18 mouse cellular contexts compared by ENCODE assay signal in the genomic region with DNA sequence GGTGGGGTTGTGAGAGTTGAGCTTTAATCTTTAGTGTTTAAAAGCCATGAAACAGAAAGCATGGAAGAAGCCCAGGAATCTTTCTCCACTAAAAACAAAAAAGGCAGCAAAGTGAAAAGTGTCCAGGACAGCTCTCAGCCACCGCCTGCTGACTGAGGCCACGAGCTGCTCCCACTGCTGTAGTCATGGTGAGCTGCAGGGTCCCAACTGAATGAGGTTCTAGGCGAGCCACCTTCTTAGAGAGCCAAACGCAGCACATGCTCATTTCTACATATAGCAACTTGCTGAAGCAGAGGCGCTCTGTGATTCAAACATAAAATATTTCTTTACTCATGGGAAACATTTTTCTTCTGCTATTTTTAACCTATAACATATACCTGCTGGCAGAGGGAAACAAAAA.
DNase-seq lines count a peak whose midpoint lies in the region; ATAC-seq and TF ChIP-seq lines count a peak whose summit lies in the region.
"Had no signal": no experiment of that assay in that cellular context is flagged by ENCODE, and none has a peak within 500 bp of the region (broad histone marks: within the 10 kb centered on the region; RNA-seq: fewer than 3 reads in every experiment).

No protein-coding gene starts in this region.

- DNase-seq in heart, embryonic 10.5 days (ENCODE audit: low spot score): no peak
- no peak for DNase-seq in heart, postnatal 10 days
- DNase-seq in lung, embryonic 14.5 days: peak; percentile 21
- DNase-seq in lung, adult 18-20 months: no peak
- DNase-seq in forebrain, postnatal 0 days: peak; percentile 48
- DNase-seq in cerebellum, adult 9-11 months: no peak
- DNase-seq: adrenal gland, postnatal 10 days; gastrocnemius, postnatal 14 days; lung, postnatal 36 days; spleen, adult 18-20 months; thymus, postnatal 25 days had no signal

- H3K4me1 ChIP-seq in heart, embryonic 10.5 days: peaks cover 67% of the 10 kb centered on the region
- peaks cover 21% of the 10 kb centered on the region for H3K4me1 ChIP-seq in lung, embryonic 14.5 days (ENCODE audit: insufficient read depth)
- H3K4me1 ChIP-seq in embryonic facial prominence, embryonic 13.5 days: peaks cover 21% of the 10 kb centered on the region
- H3K4me1 ChIP-seq in forebrain, postnatal 0 days (ENCODE audit: insufficient read depth): peaks cover 15% of the 10 kb centered on the region; the same call in 1 of the 2 replicates
- H3K4me1 ChIP-seq: hindbrain, embryonic 12.5 days; intestine, embryonic 15.5 days; stomach, embryonic 15.5 days had no signal

- peaks cover 79% of the 10 kb centered on the region for H3K36me3 ChIP-seq in heart, embryonic 10.5 days
- H3K36me3 ChIP-seq in lung, embryonic 14.5 days (ENCODE audit: insufficient read depth): peaks cover 67% of the 10 kb centered on the region
- peaks cover 71% of the 10 kb centered on the region for H3K36me3 ChIP-seq in embryonic facial prominence, embryonic 13.5 days
- peaks cover 59% of the 10 kb centered on the region for H3K36me3 ChIP-seq in forebrain, postnatal 0 days (ENCODE audit: insufficient read depth)

- intact Hi-C loops in heart, postnatal 10 days (cut with DNase I): loop anchor here (2.0 to 5.0 kb wide), 4 partner anchors 43 to 214 kb away; no protein-coding TSS in a partner anchor

- no peaks in the 10 kb centered on the region for H3K27me3 ChIP-seq in heart, embryonic 10.5 days (ENCODE audit: insufficient read depth, poor library complexity, severe bottlenecking)
- no peaks in the 10 kb centered on the region for H3K27me3 ChIP-seq in lung, embryonic 14.5 days (ENCODE audit: insufficient read depth, low read length)
- H3K27me3 ChIP-seq in embryonic facial prominence, embryonic 13.5 days: no peaks in the 10 kb centered on the region
- H3K27me3 ChIP-seq in forebrain, postnatal 0 days (ENCODE audit: insufficient read depth, low read length): no peaks in the 10 kb centered on the region
- H3K27me3 ChIP-seq: hindbrain, embryonic 12.5 days; intestine, embryonic 15.5 days; kidney, embryonic 15.5 days; stomach, embryonic 15.5 days had no signal

- no peaks in the 10 kb centered on the region for H3K9me3 ChIP-seq in heart, embryonic 10.5 days
- no peaks in the 10 kb centered on the region for H3K9me3 ChIP-seq in lung, embryonic 14.5 days (ENCODE audit: low read depth, low read length)
- no peaks in the 10 kb centered on the region for H3K9me3 ChIP-seq in embryonic facial prominence, embryonic 13.5 days
- no peaks in the 10 kb centered on the region for H3K9me3 ChIP-seq in forebrain, postnatal 0 days (ENCODE audit: low read length)
- H3K9me3 ChIP-seq: G1E; hindbrain, embryonic 12.5 days; intestine, embryonic 15.5 days; kidney, embryonic 15.5 days; midbrain, embryonic 10.5 days; stomach, embryonic 15.5 days had no signal

- peak overlapping the region; percentile 65; the same call in 1 of the 2 replicates for H3K27ac ChIP-seq in heart, embryonic 10.5 days
- H3K27ac ChIP-seq in lung, embryonic 14.5 days (ENCODE audit: low read depth): no peak overlapping the region
- H3K27ac ChIP-seq in embryonic facial prominence, embryonic 13.5 days: peak overlapping the region; percentile 84
- peak overlapping the region; percentile 70 for H3K27ac ChIP-seq in forebrain, postnatal 0 days (ENCODE audit: low read depth, low read length)
- H3K27ac ChIP-seq: hindbrain, embryonic 12.5 days; intestine, embryonic 15.5 days; kidney, embryonic 15.5 days; midbrain, embryonic 10.5 days; stomach, embryonic 15.5 days had no signal

- no peak for ATAC-seq in lung, embryonic 14.5 days (ENCODE audit: insufficient read depth)
- ATAC-seq in embryonic facial prominence, embryonic 13.5 days (ENCODE audit: insufficient number of reproducible peaks, insufficient read depth, low FRiP score, low TSS enrichment, low read depth): no peak
- ATAC-seq in forebrain, postnatal 0 days: peak; percentile 60
- ATAC-seq: intestine, embryonic 15.5 days had no signal

- no peak for TF ChIP-seq CTCF in lung, embryonic 14.5 days (IDR thresholded peaks at IDR 0.05; ENCODE audit: low read depth)
- TF ChIP-seq CTCF in forebrain, postnatal 0 days (IDR thresholded peaks at IDR 0.05; ENCODE audit: low read depth): no peak

- no peak overlapping the region for H3K4me3 ChIP-seq in heart, embryonic 10.5 days
- no peak overlapping the region for H3K4me3 ChIP-seq in lung, embryonic 14.5 days (ENCODE audit: low read depth, low read length)
- H3K4me3 ChIP-seq in embryonic facial prominence, embryonic 13.5 days: no peak overlapping the region
- no peak overlapping the region for H3K4me3 ChIP-seq in forebrain, postnatal 0 days (ENCODE audit: low read depth, low read length)
- H3K4me3 ChIP-seq: hindbrain, embryonic 12.5 days; intestine, embryonic 15.5 days; kidney, embryonic 15.5 days; midbrain, embryonic 10.5 days; stomach, embryonic 15.5 days had no signal

- no peak overlapping the region for H3K4me2 ChIP-seq in lung, embryonic 14.5 days
- H3K4me2 ChIP-seq in embryonic facial prominence, embryonic 13.5 days: no peak overlapping the region
- no peak overlapping the region for H3K4me2 ChIP-seq in forebrain, postnatal 0 days (ENCODE audit: low read depth)
- H3K4me2 ChIP-seq: hindbrain, embryonic 12.5 days; intestine, embryonic 15.5 days; kidney, embryonic 15.5 days; stomach, embryonic 15.5 days had no signal

- H3K9ac ChIP-seq in lung, embryonic 14.5 days: no peak overlapping the region
- H3K9ac ChIP-seq in embryonic facial prominence, embryonic 13.5 days: no peak overlapping the region
- no peak overlapping the region for H3K9ac ChIP-seq in forebrain, postnatal 0 days
- H3K9ac ChIP-seq: hindbrain, embryonic 12.5 days; intestine, embryonic 15.5 days; kidney, embryonic 15.5 days; stomach, embryonic 15.5 days had no signal

- 67% methylated on average over 5 of the region's 5 CpGs for WGBS in heart, embryonic 10.5 days
- 68% methylated on average over 5 of the region's 5 CpGs for WGBS in lung, embryonic 14.5 days
- WGBS in embryonic facial prominence, embryonic 13.5 days: 67% methylated on average over 5 of the region's 5 CpGs
- 27% methylated on average over 5 of the region's 5 CpGs for WGBS in forebrain, postnatal 0 days

Comparison
In these comparisons a context has a peak if more than half of its experiments do, and no peak if none do; other contexts are left out.
1. DNase-seq: peak in lung, embryonic 14.5 days (single experiment) and forebrain, postnatal 0 days (single experiment); none in heart, embryonic 10.5 days (single experiment), heart, postnatal 10 days (0 of 2), lung, adult 18-20 months (0 of 2) and cerebellum, adult 9-11 months (single experiment).